Mouse (Mus musculus): ENCODE results near the gene Gfpt2. TPM values are rescaled to one million over a fixed set of nuclear protein-coding genes. Genes with fewer than 3 reads are reported as not detected.

Gene Gfpt2
- polyA plus RNA-seq, 1 experiment from 2014 or later: 37.5 TPM

Small RNA genes lying within 50 kb of the gene (microRNA-seq; reads per million reads assigned to microRNA genes)
- gene Gm23813: not detected

Other genes with a start within 250 kb of the Gfpt2 start
- gene Olfr1380, start 237.3 kb upstream of the Gfpt2 start, polyA plus RNA-seq (2016; fragmentation: Nextera tagmentation; extraction: Ambion mirVana): not detected in 2 replicates
- 3.3 and 4.4 TPM in 2 replicates for gene Flt4, start 184.9 kb upstream of the Gfpt2 start, polyA plus RNA-seq (2016; fragmentation: Nextera tagmentation; extraction: Ambion mirVana)
- gene Scgb3a1, start 130.6 kb upstream of the Gfpt2 start, polyA plus RNA-seq (2016; fragmentation: Nextera tagmentation; extraction: Ambion mirVana): not detected in 2 replicates
- gene Cnot6, start 81.5 kb upstream of the Gfpt2 start, polyA plus RNA-seq (2016; fragmentation: Nextera tagmentation; extraction: Ambion mirVana): 93.2 and 95.3 TPM in 2 replicates
- gene Mapk9, start 52.6 kb downstream of the Gfpt2 start, polyA plus RNA-seq (2016; fragmentation: Nextera tagmentation; extraction: Ambion mirVana): 38.6 and 44.5 TPM in 2 replicates
- gene Rasgef1c, start 107.7 kb downstream of the Gfpt2 start, polyA plus RNA-seq (2016; fragmentation: Nextera tagmentation; extraction: Ambion mirVana): 0.10 and 0.11 TPM in 2 replicates
- gene Rnf130, start 231.2 kb downstream of the Gfpt2 start, polyA plus RNA-seq (2016; fragmentation: Nextera tagmentation; extraction: Ambion mirVana): 88.5 and 101 TPM in 2 replicates